Mouse (Mus musculus): ENCODE data around the gene Plagl1. TPM values are rescaled to one million over a fixed set of nuclear protein-coding genes. Genes with fewer than 3 reads are reported as not detected.
A peak's percentile ranks its signal among the peaks of the same experiment; 100 is the strongest.
"Not testable (repeated sequence)": the region's sequence is repeated elsewhere in the genome, so short reads cannot be mapped to it uniquely, and the experiment has no call there.

Gene Plagl1
- total RNA-seq (2021): 100 to 1,000 TPM; 145 to 147 TPM

GRCm38 (mm10) chr10:13060021-13060668 is at the start of gene Plagl1:
TSS of gene Plagl1 (plus strand) at chr10:13060504.
- no peak for DNase-seq

GRCm38 (mm10) chr10:13014026-13014425 is 46.3 kb upstream of the Plagl1 start:
- DNase-seq: no peak

GRCm38 (mm10) chr10:13016573-13016972 is 43.7 kb upstream of the Plagl1 start:
- peak; percentile 69 for DNase-seq

GRCm38 (mm10) chr10:13018510-13018909 is 41.8 kb upstream of the Plagl1 start:
- peak; percentile 46 for DNase-seq

- no peak for DNase-seq
These were observed 41.3 kb upstream of the Plagl1 start for GRCm38 (mm10) chr10:13019026-13019425.

GRCm38 (mm10) chr10:13022103-13022502 is 38.2 kb upstream of the Plagl1 start:
- no peak for DNase-seq

- not testable (repeated sequence) for DNase-seq
These were observed 36.3 kb upstream of the Plagl1 start for GRCm38 (mm10) chr10:13023985-13024384.

- no peak for DNase-seq
These were observed 32.6 kb upstream of the Plagl1 start for GRCm38 (mm10) chr10:13027702-13028101.

- DNase-seq: no peak
These were observed 32.1 kb upstream of the Plagl1 start for GRCm38 (mm10) chr10:13028215-13028614.

GRCm38 (mm10) chr10:13029416-13029815 is 30.9 kb upstream of the Plagl1 start:
- DNase-seq: no peak

- DNase-seq: no peak
These were observed 25.0 kb upstream of the Plagl1 start for GRCm38 (mm10) chr10:13035270-13035669.

- DNase-seq: no peak
These were observed 20.6 kb upstream of the Plagl1 start for GRCm38 (mm10) chr10:13039637-13040174.

- peak; percentile 52 for DNase-seq
These were observed 15.6 kb upstream of the Plagl1 start for GRCm38 (mm10) chr10:13044659-13045058.

- no peak for DNase-seq
These were observed 12.5 kb upstream of the Plagl1 start for GRCm38 (mm10) chr10:13047816-13048215.

- DNase-seq: no peak
These were observed 3.4 kb upstream of the Plagl1 start for GRCm38 (mm10) chr10:13056863-13057381.

- DNase-seq: no peak
These were observed 742 bp downstream of the Plagl1 start for GRCm38 (mm10) chr10:13060821-13061671.

GRCm38 (mm10) chr10:13062373-13062772 is 2.1 kb downstream of the Plagl1 start:
- no peak for DNase-seq

- no peak for DNase-seq
These were observed 3.2 kb downstream of the Plagl1 start for GRCm38 (mm10) chr10:13063457-13063856.

- DNase-seq: no peak
These were observed 4.9 kb downstream of the Plagl1 start for GRCm38 (mm10) chr10:13065129-13065752.

- DNase-seq: no peak
These were observed 10.7 kb downstream of the Plagl1 start for GRCm38 (mm10) chr10:13071031-13071430.

GRCm38 (mm10) chr10:13076807-13077532 is 16.7 kb downstream of the Plagl1 start:
- DNase-seq: no peak

- DNase-seq: no peak
These were observed 22.2 kb downstream of the Plagl1 start for GRCm38 (mm10) chr10:13082459-13082858.

All from heart, postnatal 4 days (tissue).